Mouse (Mus musculus) intestine, embryonic 14.5 days (tissue): ENCODE data around the gene Map7. TPM values are rescaled to one million over a fixed set of nuclear protein-coding genes. Genes with fewer than 3 reads are reported as not detected.
A peak's percentile ranks its signal among the peaks of the same experiment; 100 is the strongest.

ENCODE experiments used
- ATAC-seq: fragments of 200-750 bp; cut with Nextera tagmentation; replicated peaks from 2 replicates; pipeline ENCODE4 v1.8.0; 2017; ENCODE audit warnings: low read depth, moderate number of reproducible peaks, moderate TSS enrichment, moderate library complexity; ENCODE audit not compliant: low FRiP score, low TSS enrichment
- DNase-seq: peaks from one replicate; pipeline ENCODE4 v3.0.0-alpha.2; 2018; ENCODE audit warnings: low spot score
- H3K27ac ChIP-seq: fragments of 300-500 bp; sonication (generic); 2 replicates; pipeline ENCODE4 v1.5.1; 2014; ENCODE audit warnings: low read depth, mild to moderate bottlenecking, control low read depth
- H3K27me3 ChIP-seq: fragments of 300-500 bp; sonication (generic); replicated peaks from 2 replicates; pipeline ENCODE4 v1.6.1; 2014; ENCODE audit warnings: low read length, control low read depth; ENCODE audit not compliant: control insufficient read depth, insufficient read depth
- H3K36me3 ChIP-seq: fragments of 300-500 bp; sonication (generic); 2 replicates; pipeline ENCODE4 v1.6.1; 2014; ENCODE audit warnings: low read length, control low read depth; ENCODE audit not compliant: control insufficient read depth, insufficient read depth
- H3K4me1 ChIP-seq: fragments of 300-500 bp; sonication (generic); replicated peaks from 2 replicates; pipeline ENCODE4 v1.6.1; 2014; ENCODE audit warnings: low read length, control low read depth, mixed read lengths; ENCODE audit not compliant: control insufficient read depth, insufficient read depth
- H3K4me2 ChIP-seq: fragments of 300-500 bp; sonication (generic); 2 replicates; pipeline ENCODE4 v1.6.1; 2014; ENCODE audit warnings: low read length
- H3K4me3 ChIP-seq: fragments of 300-500 bp; sonication (generic); 2 replicates; pipeline ENCODE4 v1.5.1; 2014; ENCODE audit warnings: low read depth, low read length, control low read depth, mixed read lengths
- H3K9ac ChIP-seq: fragments of 300-500 bp; sonication (generic); 2 replicates; pipeline ENCODE4 v1.6.1; 2014; ENCODE audit warnings: mild to moderate bottlenecking, low read length
- H3K9me3 ChIP-seq: fragments of 300-500 bp; sonication (generic); 2 replicates; pipeline ENCODE4 v1.6.1; 2016; ENCODE audit warnings: low read length, control low read depth; ENCODE audit not compliant: control insufficient read depth
- whole genome bisulfite sequencing: fragments of 180-500 bp; shearing (Covaris S2); extraction: QIAGEN DNeasy Blood & Tissue Kit; methylation state at CpG from one replicate; pipeline ENCODE4 v1.1.7; 2014; 5-methylcytosine and 5-hydroxymethylcytosine counted together
- polyA plus RNA-seq: library from polyadenylated mRNA; unstranded; fragments of >200 nt; fragmentation: Nextera tagmentation; extraction: Ambion mirVana; gene quantifications from 2 replicates; pipeline ENCODE4 v1.2.1, GENCODE M21; 2014

Map7 gene
- polyA plus RNA-seq = 18.9 and 20.1 TPM in 2 replicates

GRCm38 (mm10) chr10:20148130-20148772 is at the start of gene Map7:
Gene Map7 (plus strand): TSS chr10:20148471.
- Histone ChIP-seq H3K9ac (peak within 1 kb of the TSS; percentile 64), H3K9me3 (no peaks in the 10 kb centered on the region), H3K27me3 (peaks cover 42% of the 10 kb centered on the region), H3K4me1 (no peaks in the 10 kb centered on the region), H3K4me3 (peak within 1 kb of the TSS; percentile 71), H3K27ac (peak within 1 kb of the TSS; percentile 43), H3K36me3 (no peaks in the 10 kb centered on the region), H3K4me2 (peak within 1 kb of the TSS; percentile 86)
- DNase-seq (peak; percentile 79), ATAC-seq (peak; percentile 36)
- WGBS = 5% methylated on average over 51 of the region's 51 CpGs

GRCm38 (mm10) chr10:20101456-20101855 is 46.8 kb upstream of the Map7 start:
- Histone ChIP-seq H3K4me3 (no peak overlapping the region), H3K4me1 (no peaks in the 10 kb centered on the region; the same call in 1 of the 2 replicates), H3K27me3 (no peaks in the 10 kb centered on the region), H3K4me2 (no peak overlapping the region), H3K27ac (no peak overlapping the region), H3K9me3 (no peaks in the 10 kb centered on the region), H3K36me3 (no peaks in the 10 kb centered on the region), H3K9ac (no peak overlapping the region)
- DNase-seq (no peak), ATAC-seq (no peak)
- 84% methylated on average over 6 of the region's 6 CpGs for WGBS

GRCm38 (mm10) chr10:20104271-20104931 is 43.9 kb upstream of the Map7 start:
- no peak overlapping the region for H3K4me2 ChIP-seq
- ATAC-seq (no peak), DNase-seq (no peak)
- no peak overlapping the region for H3K27ac ChIP-seq
- H3K4me1 ChIP-seq = no peaks in the 10 kb centered on the region; the same call in 1 of the 2 replicates
- no peak overlapping the region for H3K9ac ChIP-seq
- no peak overlapping the region for H3K4me3 ChIP-seq
- WGBS = 48% methylated on average over 8 of the region's 8 CpGs
- no peaks in the 10 kb centered on the region for H3K36me3 ChIP-seq
- H3K9me3 ChIP-seq = no peaks in the 10 kb centered on the region
- H3K27me3 ChIP-seq = no peaks in the 10 kb centered on the region

GRCm38 (mm10) chr10:20105575-20105974 is 42.7 kb upstream of the Map7 start:
- ATAC-seq (peak; percentile 40; the same call in 1 of the 2 replicates), DNase-seq (no peak)
- Histone ChIP-seq H3K4me3 (no peak overlapping the region), H3K9me3 (no peaks in the 10 kb centered on the region), H3K9ac (no peak overlapping the region), H3K4me1 (no peaks in the 10 kb centered on the region; the same call in 1 of the 2 replicates), H3K4me2 (no peak overlapping the region), H3K36me3 (no peaks in the 10 kb centered on the region), H3K27ac (no peak overlapping the region), H3K27me3 (no peaks in the 10 kb centered on the region)
- 61% methylated on average over 4 of the region's 4 CpGs for WGBS

- Histone ChIP-seq H3K9ac (no peak overlapping the region), H3K36me3 (no peaks in the 10 kb centered on the region), H3K9me3 (no peaks in the 10 kb centered on the region), H3K4me3 (no peak overlapping the region), H3K27me3 (no peaks in the 10 kb centered on the region), H3K27ac (no peak overlapping the region), H3K4me1 (no peaks in the 10 kb centered on the region; the same call in 1 of the 2 replicates), H3K4me2 (no peak overlapping the region)
- WGBS = 92% methylated on average over 14 of the region's 14 CpGs
- ATAC-seq = no peak
- no peak for DNase-seq
Measured at GRCm38 (mm10) chr10:20107031-20107430, 41.2 kb upstream of the Map7 start.

- DNase-seq (no peak), ATAC-seq (no peak)
- H3K9ac ChIP-seq = no peak overlapping the region
- no peaks in the 10 kb centered on the region for H3K27me3 ChIP-seq
- no peak overlapping the region for H3K4me2 ChIP-seq
- H3K27ac ChIP-seq = no peak overlapping the region
- 87% methylated on average over 5 of the region's 5 CpGs for WGBS
- no peaks in the 10 kb centered on the region for H3K4me1 ChIP-seq
- no peaks in the 10 kb centered on the region for H3K9me3 ChIP-seq
- H3K4me3 ChIP-seq = no peak overlapping the region
- no peaks in the 10 kb centered on the region for H3K36me3 ChIP-seq
Measured at GRCm38 (mm10) chr10:20111508-20111907, 36.8 kb upstream of the Map7 start.

- 80% methylated on average over 18 of the region's 18 CpGs for WGBS
- H3K36me3 ChIP-seq = no peaks in the 10 kb centered on the region
- no peaks in the 10 kb centered on the region for H3K4me1 ChIP-seq
- no peaks in the 10 kb centered on the region for H3K27me3 ChIP-seq
- no peak overlapping the region for H3K4me3 ChIP-seq
- ATAC-seq = no peak
- no peak overlapping the region for H3K9ac ChIP-seq
- H3K4me2 ChIP-seq = no peak overlapping the region
- H3K27ac ChIP-seq = no peak overlapping the region
- H3K9me3 ChIP-seq = no peaks in the 10 kb centered on the region
- no peak for DNase-seq
Measured at GRCm38 (mm10) chr10:20112026-20112973, 36.0 kb upstream of the Map7 start.
